Mouse (Mus musculus): ENCODE results near the gene Dnajc11. TPM values are rescaled to one million over a fixed set of nuclear protein-coding genes. Genes with fewer than 3 reads are reported as not detected.

Gene Dnajc11
- polyA plus RNA-seq, 2 experiments from 2014 or later: 25.8 to 42.0 TPM

DNA sequence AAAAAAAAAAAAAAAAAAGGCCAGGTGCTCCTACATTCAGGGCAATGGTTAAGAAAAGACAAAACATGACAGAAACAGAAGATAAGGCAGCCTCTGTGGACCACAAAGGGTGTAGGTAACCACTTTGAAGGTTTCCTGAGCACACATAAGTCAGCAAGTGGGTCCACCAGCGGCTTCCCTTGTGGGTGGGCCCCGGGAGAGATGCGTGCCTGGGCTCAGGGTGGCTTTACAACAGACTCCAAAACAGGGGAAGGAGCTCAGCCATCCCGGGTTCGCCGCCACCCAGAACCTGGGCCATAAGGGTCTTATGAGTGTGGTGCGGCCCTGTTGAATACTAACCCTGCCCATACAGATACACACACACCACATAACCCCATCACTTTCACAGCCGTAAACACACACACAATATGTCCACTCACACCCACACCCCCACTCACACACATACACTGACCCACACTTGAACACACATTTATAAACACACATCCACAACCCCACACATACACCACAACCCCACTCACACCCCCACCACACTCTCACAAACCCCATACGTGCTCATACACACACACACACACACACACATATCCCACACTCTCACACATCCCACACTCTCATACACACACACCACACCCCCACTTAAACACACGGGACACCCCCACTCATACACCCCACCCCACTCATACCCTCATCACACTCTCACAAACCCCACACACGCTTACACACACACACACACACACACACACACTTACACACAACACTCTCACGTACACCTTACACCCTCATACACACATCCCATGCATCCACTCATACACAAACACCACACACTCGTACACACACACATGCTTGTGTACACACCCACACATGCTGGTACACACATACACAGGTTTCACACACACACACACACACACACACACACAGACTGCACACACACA lies 651 bp upstream of the Dnajc11 start:
- peak; percentile 46 for ATAC-seq

DNA sequence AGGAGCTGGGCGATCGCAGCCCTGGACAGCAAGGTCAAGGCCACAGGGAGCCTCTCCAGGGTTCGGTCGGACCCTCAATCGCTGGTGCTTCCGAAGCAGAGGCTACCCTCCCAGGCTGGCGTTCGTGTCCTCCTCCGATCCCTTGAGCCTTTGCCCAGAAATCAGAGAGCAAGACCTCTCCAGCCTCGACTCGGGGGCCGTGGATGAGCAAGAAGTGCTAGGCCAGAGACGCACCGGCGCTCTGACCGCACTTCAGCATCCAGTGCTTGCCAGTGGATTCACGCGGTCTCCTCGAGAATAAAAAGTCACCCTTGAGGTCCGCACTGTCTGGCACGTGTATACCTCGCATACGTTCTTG lies 703 bp downstream of the Dnajc11 start:
- no peak for ATAC-seq

DNA sequence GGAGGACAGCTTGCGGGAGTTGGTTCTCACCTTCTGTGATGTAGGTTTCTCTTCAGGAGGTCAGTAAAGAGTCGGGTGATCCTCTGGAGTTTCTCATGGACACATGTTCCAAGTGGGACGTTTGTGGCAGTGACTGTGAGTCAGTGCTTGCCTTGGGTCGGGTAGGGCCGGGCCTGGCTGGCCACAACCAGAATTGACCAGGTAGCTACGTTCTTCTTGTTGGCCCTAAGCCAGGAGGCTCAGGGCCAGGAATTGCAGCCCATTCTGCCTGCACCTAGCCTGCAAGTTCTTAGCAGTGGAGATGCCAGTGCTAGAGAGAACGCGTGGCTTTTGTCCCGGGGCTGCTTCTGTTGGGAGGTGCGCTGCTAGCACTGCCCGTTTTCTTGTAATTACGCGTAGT lies 4.0 kb downstream of the Dnajc11 start:
- no peak for ATAC-seq

DNA sequence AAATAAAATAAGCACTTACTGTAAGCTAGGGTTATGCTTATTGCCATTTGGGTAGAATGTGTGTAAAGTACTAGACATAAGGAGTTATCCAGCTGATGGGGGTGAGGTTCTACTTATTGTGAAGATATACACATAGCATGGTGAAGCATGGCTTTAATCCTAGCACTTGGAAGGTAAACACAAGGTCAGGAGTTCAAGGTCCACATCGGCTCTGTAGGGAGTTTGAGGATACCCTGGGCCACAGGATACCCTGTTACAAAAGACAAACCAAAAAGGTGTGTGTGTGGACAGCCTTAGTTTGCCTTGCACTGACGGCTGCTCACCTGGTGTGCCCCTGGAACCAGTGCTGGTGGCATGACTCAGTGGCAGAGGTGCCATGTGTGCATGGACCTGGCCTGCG lies 4.6 kb downstream of the Dnajc11 start:
- ATAC-seq: no peak

DNA sequence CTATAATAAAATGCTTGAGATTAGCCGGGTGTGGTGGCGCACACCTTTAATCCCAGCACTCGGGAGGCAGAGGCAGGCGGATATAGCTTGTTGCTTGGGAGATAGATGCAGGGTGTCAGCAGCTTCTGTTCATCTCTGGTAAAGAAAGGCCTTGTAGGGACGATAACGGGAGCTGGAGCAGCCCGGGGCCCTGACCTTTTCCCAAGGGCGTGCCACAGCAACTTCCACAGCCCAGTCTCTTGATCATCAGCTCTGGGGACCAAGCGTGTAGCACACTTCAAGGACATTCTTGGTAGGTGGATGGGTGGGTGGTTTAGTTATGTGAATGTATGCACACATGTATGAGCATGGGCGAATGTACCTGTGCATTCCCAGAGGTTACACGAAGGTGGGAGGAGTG lies 12.7 kb downstream of the Dnajc11 start:
- no peak for ATAC-seq

DNA sequence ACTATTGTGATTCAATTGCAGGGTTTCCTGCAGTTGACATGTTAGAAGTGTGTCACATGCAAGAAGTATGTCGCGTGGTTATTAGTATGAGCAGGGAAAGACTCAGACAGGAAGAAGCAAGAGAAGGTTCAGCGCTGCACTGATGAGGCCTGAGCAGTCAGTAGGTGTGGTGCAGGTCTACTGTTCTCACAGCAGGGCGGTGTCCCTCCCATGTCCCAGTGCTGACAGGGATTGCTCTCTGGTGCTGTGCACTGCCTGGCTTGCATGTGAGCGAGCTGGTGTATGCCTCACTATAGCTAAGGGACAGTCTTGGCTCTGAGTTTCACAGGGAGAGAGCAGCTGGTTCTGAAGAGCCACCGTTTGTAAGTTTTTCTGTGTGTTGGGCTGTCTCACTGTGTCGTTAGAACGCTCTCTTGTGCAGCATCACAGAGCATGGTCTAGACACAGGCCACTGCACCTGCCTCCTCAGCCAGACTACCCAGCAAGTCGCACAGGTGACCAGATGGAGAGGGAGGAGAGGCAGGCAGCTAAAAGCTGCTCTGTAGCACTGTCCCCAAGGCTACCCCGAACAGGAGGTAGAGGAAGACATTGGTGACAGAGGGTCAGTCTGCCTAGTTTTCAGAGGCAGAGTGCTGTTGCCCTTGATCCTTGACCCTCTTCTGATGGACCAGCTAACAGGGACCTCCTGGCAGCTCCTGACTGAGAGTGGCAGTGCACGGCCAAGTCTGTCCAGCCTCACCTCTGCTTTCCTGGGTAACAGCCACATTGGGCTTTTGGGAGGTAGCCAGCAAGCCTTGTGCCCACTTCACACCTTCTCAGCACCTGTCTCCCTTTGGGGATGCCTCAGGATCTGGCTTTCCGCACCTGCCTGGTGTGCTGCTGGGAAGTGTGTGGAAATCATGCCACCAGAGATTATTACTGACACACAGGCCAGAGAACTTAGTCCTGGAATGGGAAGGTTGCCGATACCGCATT lies 15.3 kb downstream of the Dnajc11 start:
- ATAC-seq: no peak

DNA sequence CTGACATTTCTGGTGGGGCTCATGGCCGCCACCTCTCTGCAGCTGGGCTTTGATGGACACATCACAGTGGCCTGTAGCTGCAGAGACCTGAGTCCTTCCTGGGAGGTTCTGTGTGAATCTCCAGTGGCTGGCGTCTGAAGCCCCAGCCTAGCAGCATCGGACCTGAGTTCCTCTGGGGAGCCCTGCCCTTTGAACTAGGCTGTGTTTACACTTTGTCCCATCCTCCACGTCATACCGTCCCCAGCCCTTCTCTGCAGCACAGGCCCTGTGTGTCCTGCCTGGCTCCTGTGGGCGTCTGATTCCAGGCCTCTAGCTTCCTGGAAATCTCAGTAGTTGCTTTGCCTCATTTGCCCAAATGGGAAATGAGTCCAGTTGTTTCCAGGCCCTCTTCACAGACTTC lies 19.7 kb downstream of the Dnajc11 start:
- ATAC-seq: no peak

DNA sequence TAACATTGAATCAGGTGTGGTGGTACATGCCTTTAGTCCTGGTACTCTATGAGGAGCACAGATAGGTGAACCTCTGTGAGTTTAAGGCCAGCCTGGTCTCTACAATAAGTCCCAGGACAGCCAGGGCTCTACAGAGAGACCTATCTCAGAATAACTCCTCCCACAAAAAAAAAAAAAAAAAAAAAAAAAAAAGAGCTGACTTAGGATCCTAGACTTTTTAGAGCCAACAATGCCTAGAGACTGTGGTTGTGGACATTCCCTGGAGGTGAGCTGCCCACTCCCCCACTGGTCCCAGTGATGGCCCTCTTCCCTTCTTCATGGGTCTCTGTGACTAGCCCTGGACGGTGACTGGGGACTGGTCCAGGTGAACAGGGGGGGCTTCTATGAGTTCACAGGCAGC lies 22.3 kb downstream of the Dnajc11 start:
- ATAC-seq: no peak

DNA sequence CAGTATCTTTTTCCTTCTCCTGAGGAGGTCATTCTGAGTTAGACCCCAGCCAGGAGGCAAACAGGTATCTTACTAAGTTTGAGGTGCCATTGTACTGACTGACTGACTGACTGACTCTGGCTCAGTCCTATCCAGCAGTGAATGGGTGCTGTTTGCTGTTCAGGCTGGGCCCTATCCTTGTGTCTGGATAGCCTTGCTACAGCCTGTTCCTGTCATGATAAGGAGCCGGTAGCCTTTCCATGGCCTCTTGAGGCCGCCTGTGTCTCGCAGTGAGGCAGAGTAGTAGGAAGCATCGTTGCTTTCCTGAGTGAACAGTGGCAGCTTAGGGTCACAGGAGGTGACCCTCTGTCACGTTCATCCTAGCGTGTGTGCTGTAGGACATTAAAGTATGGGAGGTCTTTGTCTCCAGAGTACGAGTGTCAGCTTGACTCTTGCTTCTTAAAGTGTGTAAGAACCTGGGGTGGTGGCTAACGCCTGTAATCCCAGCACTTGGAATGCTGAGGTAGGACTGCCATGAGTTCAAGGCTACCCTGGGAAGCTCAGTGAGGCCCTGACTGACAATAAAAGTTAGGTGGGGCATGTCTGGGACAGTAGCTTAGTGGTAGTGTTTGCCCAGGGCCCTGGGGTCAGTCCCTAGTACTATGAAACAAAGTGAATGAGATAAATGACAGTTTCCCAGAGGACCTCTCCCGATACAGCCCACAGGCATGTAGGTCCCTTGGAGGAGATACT lies 24.3 kb downstream of the Dnajc11 start:
- ATAC-seq: no peak

DNA sequence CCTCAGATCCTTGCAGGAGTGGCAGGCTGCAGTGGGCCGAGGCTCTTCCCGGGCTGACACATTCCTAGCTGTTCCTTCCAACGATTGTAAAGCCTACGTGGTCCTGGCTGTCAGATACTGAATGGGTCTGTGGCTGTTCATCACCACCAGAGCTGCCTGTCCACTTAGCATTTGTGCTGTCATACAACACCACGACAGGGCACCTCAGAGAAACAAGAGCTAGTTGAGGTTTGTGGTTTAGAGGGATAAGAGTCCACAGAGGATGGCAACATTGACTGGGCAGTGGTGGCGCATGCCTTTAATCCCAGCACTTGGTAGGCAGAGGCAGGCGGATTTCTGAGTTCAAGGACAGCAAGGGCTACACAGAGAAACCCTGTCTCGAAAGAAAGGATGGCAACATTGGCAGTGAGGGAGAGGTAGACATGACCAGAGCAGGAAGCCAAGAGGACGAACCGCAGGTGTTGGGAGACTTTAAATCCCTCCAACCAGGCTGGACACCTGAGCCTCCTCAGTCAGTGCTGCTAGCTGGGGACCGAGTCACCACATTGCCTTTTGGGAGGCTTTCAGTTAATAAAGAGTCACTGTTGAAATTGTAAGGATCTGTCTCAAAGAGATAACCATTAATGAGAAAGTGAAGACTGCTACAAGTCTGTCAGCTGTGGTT lies 26.5 kb downstream of the Dnajc11 start:
- no peak for ATAC-seq

DNA sequence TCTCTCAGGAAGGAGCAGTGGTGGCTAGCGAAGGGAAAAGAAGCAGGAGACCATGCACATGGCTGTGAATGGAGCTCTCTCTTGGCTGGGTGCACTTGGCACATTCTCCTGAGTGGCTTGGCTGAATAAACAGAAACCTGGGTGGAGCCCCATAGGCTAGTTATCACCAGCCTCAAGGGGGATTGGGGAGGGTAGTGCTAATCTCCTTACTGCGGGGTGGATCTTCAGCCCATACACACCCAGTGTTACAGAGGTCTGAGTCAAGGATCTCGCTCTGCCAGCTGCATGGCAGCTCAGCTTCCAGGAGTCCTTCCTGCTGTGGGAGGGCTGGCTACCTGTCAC lies 27.0 kb downstream of the Dnajc11 start:
- no peak for ATAC-seq

DNA sequence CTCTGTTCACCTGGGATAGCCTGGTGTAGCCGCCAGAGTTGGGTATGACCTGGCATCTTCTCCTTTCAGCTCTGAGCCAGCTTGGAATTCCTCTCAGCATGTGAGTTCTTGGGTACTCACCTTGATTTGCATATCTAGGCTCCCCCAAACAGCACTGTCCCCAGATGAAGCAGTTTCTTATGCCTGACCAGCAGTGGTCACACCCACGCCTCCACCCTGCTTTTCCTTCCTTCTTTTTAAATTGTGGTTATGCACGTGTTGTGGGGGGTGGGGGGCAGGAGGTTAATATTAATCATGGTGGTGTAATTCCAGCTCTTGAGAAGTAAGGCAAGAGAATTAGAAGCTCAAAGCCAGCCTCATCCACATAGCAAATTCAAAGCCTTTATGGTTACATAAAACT lies 29.3 kb downstream of the Dnajc11 start:
- ATAC-seq: no peak

DNA sequence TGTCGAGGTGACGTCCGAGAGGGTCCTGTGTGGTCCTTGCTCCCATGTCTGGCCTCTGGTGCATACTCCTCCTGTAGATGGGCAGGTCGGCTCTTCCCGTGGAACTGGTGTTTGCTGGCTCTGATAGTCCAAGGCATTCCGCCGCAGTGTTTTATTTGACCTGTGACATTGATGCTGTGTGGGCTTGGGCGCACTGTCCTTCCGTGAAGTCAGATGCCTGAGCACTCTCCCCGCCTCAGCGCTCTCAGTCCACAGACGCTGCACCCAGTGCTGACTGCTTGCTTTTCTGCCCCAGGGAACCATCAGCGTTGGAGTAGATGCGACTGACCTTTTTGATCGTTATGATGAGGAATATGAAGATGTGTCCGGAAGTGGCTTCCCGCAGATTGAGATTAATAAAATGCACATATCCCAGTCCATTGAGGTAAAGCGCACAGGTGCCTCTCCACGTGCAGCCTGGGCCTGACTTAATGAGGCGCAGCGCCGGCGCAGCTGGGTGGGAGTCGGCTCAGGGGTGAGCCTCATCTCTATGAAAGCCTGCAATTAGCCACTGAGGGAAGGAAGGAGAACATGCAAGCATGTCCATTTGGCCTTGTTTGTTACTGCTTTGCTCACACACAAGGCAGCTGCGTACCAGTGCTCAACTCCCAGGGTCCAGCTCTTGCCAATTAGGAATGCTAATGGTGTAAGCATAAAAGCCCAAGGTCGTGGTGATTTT lies 34.9 kb downstream of the Dnajc11 start:
- no peak for ATAC-seq

DNA sequence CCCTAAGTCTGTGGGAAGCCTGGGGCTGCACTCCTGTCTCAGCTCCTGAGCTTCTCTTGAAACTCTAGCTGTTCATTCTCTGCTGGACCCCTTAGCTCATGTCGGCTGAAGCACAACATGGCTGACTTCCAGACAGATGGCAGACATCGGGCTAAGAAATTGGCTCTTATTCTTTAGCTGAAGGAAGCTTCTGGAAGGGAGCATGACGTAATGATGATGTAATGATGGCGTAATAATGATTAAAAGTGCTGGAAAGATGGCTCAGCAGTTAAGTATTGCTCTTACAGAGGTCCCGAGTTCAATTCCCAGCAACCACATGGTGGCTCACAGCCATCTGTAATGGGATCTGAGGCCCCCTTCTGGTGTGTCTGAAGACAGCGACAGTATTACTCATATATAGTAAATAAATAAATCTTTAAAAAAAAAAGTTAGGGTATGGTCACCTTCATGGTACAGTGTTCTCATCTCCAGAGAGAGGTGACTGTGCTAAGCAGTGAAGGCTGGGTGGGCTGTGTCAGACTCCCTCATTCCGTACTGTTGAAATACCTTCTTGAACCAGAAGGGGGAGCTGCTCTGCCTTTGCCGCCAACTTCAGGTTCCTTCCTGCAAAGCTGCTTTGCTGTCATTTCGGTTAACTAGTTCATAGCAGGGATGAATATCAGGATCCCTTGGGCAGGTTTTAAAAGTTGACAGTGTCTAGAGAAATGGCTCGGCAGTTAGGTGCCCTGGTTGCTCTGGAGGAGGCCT lies 38.9 kb downstream of the Dnajc11 start:
- peak; percentile 54 for ATAC-seq

DNA sequence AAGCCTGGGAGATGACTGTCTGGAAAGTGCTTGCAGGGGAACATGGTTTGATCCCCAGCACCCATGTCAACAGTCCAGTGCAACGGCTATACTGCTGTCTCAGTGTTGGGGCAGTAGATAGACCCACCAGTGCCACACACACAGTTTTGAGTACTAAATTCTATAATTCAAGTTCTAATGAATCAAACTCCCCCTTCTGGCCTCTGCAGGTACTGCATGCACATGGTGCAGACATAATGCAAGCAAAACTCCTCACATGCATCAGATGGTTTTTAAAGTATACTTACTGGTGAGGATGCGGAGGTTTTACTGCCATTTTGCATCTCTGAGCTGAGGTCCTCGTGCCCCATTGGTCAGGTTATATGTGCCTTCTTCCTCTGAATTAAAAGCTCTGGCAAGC lies 42.0 kb downstream of the Dnajc11 start:
- no peak for ATAC-seq

DNA sequence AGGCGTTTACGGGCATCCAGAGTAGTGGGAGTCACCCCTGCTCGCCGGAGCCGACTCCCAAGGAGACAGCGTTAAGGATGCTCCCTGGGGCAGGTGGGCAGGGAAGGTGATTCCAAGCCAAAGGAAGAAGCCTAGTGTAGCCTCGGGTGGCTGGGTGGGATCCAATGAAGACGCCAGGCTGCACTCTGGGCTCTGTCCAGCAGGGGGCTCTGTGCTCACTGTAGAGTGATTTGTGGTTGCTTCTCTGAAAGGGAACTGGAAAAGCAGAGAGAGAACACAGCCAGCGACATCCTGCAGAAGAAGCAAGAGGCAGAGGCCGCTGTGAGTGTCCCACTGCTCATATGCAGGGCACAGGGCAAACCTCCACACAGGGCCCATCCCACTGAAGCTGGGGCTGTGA lies 44.3 kb downstream of the Dnajc11 start:
- peak; percentile 68 for ATAC-seq

DNA sequence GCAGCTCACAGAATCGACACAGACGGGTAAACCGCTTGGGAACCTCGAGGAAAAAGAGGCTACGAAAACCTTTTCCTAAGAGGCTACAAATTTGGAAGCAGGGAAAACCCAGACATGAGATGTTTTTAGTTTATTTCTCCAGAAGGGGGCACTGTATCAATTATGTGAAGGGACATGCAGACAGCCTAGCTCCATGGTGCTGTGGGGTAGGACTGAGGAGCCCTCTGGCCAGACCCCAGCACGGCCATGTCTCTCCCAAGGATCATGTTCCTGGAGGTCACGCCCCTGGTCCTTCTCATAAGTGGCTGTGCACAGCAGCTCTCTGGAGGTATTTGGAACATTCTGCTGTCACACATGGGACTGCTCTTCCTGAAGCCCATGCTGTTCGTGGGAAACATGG lies 47.2 kb downstream of the Dnajc11 start:
- no peak for ATAC-seq

DNA sequence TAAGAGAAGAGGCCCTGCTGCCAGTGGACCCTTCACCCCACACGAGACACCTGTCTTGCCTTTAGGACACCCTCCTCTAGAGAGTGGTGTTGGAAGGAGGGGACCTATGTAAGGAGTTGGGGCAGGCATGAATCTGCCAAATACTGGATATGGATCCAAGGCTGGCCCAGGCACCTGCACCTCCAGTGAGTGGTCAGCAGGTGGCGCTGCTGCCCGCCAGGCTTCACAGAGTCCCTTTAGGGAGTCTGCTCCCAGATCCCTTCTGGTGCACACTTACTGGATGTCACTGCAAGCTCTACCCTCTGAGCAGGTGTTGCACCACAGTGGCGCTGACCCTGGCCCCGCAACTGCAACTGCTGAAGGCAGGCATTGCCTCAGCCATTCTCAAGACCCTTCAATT lies 47.9 kb downstream of the Dnajc11 start:
- ATAC-seq: peak; percentile 61

DNA sequence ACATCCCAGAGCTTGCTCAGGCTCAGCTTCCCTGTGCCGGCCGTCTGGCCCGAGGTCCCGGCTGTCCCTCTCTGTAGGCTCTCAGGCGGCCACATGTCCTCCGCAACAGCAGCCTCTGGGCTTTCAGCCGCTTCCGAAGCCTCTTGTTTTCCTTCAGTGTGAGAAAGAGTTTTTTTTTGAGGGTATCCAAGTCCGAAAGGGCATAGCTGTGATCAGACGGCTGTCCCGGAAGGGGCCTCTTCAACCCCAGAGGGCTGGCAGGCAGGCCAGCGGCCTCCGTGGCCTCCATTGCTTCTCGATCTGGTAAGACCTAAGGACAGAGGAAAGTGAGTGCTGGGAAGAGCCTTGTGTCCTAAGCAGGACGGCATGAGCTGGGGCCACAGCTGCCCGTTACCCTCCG lies 49.6 kb downstream of the Dnajc11 start:
- ATAC-seq: no peak

DNA sequence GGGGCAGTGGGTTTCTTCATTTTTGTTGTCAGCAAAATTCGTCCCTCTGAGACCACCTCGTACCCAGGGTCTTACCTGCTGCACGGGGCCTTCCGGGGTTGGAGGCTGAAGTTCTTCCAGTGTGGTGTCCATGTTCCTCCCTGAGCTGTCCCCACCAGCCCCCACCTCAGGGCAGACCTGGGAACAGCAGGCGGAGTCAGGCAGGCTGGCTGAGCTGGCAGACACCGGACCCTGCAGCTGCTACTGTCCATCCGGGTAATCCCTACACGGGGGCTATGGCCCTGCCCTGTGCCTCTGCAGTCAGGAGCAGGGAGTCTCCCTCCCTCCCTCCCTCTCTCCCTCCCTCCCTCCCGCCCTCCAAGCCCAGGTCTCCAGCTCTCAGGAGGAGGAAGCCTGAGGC lies 50.1 kb downstream of the Dnajc11 start:
- ATAC-seq: no peak

DNA sequence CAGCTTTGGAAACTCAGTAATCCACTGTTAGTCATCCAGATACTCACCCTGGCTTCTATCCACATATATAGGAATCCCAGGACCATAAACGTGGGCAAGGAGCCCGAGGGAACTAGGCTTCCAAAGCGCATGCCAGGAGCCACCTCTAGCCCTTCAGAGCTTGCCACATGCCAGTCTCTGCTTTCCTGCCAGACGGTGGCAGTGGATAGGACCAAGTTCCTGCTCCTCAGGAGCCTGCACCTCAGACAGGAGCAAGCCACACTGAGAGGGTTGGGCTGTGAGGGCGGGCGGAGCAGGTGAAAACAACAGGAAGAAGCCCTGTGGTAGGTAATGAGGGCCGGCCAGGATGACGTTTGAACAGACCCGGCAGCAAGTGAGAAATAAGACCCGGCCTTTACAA lies 52.4 kb downstream of the Dnajc11 start:
- ATAC-seq: peak; percentile 79
